Mouse (Mus musculus) cortical plate, adult 2 months (tissue): ENCODE results near the gene Kcnj14.

Experiments used
- CTCF ChIP-seq: fragments of 200-500 bp; IDR thresholded peaks from 2 replicates; pipeline ENCODE4 v1.5.1; 2011; ENCODE audit warnings: mild to moderate bottlenecking, control low read depth, low read length; ENCODE audit not compliant: insufficient read depth; ENCODE audit errors: extremely low read depth
- POLR2A ChIP-seq: fragments of 200-500 bp; IDR thresholded peaks from 2 replicates; pipeline ENCODE4 v1.6.1; 2011; ENCODE audit warnings: mild to moderate bottlenecking, low read length, control low read depth; ENCODE audit not compliant: insufficient read depth; ENCODE audit errors: extremely low read depth

DNA sequence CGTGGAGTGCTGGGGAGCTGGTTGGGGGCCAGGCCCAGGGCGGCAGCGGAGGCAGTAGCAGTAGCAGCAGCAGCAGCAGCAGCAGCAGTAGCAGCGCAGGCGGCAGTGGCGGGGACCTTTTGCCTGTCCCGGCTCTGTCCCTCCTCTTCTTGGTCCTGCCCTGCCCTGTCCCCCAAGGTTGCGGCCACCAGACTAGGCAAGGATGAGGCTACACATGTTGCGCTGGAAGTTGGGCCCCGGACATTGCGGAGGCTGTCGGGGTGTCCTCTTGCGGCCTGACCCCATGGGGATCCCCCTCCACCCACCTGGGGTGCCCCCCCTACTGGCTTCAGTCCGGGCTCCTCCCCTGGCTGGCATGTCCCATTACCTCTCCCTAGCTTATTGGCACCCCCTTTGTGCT, 45.2 kb upstream of the Kcnj14 start:
- no peak for TF ChIP-seq POLR2A
- TF ChIP-seq CTCF: no peak
